Mouse (Mus musculus) naive thymus-derived CD4-positive, alpha-beta T cell, adult 2 months (primary cell): Measurements from ENCODE around the gene Tmem260.

Experiments
- DNase-seq: peaks from one replicate; pipeline ENCODE4 v3.0.0-alpha.2; 2011; ENCODE audit warnings: low read depth

Gene Tmem260

GRCm38 (mm10) chr14:48553754-48554153 lies 107.8 kb downstream of the Tmem260 start:
- DNase-seq = no peak

- DNase-seq = no peak
Measured at GRCm38 (mm10) chr14:48558975-48559374, 113.1 kb downstream of the Tmem260 start.

- no peak for DNase-seq
Measured at GRCm38 (mm10) chr14:48559736-48560135, 113.8 kb downstream of the Tmem260 start.

- no peak for DNase-seq
Measured at GRCm38 (mm10) chr14:48566596-48566995, 120.7 kb downstream of the Tmem260 start.
